Mouse (Mus musculus) cerebellum, adult 18-20 months (tissue): Measurements from ENCODE around the gene Ccdc130.
"Not testable (repeated sequence)": the region's sequence is repeated elsewhere in the genome, so short reads cannot be mapped to it uniquely, and the experiment has no call there.

ENCODE experiments used
- DNase-seq, 2 experiments: peaks; one replicate each; pipeline ENCODE4 v3.0.0; 2021

Ccdc130 gene

DNA sequence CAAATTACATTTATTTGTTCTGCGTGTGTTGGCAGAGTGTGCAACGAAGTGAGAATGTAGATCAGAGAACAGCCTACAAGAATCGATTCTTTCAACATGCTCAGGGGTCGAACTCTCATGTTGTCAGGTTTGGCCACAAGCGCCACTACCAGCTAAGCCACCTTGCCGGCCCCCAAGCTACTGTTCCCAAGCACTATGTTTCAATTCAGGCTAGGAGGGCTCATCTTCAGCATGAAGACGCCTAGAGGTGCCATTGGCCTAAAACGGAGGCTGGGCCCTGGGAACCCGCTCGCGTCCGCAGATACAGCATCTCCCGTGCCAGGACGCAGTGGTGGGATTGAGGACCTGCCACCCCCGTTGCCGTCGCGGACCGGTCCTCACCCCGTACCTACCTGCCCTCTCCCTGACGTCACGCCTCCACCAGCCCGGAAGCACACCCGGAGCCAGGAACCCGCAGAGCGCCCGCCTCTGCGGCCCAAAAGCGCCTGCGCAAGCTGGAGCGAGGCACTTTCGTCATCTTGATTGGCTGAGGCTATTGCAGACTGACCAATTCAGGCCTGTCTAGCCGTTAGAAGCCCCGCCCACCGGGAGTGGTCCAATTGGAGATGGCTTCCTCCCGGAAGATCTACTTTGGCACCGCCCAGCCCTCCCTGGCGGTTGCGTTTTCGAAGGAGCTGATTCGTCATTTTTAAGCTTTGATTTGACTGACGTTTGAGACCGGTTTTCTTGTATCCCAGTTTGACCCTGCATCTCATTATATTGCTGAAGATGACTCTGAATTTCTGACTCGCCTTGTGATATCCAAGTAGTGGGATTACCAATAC lies at the start of gene Ccdc130:
TSS of gene Ccdc130 (minus strand) at position 431 of the 824 bp plus-strand sequence.
- DNase-seq = peak; percentile 100

DNA sequence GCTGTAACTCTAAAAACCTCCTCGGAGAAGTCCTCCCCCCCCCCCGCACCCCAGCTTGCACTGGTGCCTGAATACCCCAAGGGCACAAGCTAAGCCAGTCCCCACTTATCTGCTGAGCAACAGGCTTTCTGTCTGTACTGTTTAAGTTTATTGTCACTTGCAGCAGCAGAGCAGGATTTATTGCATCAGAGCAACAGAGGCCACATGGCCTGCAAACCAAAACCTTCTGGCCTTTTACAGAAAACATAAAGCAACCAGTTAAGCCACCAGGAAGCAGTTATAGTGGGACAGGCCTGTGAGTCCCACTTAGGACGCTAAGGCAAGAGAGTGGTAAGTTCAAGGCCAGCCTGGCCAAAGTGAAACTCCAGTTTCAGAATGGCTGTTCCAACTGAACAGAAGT lies 38.2 kb upstream of the Ccdc130 start:
- DNase-seq = no peak

DNA sequence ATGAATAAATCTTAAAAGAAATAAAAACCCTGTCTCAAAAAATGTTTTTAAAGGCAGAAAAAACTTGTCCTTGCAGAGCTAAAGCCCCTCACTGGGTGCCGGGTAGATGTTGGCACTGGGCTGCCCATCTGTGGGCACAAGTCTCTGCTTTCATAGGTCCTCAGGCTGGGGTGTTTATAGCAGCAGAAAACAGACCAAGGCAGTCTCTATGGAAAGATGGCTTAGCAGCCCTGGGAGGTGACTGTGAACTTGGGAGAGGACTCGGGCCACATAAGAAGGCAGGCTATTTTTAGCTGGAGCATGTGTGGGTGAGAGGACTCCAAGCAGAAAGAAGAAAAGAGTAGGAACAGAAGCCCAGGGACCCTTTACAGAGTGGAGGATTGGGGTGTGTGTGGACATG lies 33.8 kb upstream of the Ccdc130 start:
- DNase-seq = no peak

DNA sequence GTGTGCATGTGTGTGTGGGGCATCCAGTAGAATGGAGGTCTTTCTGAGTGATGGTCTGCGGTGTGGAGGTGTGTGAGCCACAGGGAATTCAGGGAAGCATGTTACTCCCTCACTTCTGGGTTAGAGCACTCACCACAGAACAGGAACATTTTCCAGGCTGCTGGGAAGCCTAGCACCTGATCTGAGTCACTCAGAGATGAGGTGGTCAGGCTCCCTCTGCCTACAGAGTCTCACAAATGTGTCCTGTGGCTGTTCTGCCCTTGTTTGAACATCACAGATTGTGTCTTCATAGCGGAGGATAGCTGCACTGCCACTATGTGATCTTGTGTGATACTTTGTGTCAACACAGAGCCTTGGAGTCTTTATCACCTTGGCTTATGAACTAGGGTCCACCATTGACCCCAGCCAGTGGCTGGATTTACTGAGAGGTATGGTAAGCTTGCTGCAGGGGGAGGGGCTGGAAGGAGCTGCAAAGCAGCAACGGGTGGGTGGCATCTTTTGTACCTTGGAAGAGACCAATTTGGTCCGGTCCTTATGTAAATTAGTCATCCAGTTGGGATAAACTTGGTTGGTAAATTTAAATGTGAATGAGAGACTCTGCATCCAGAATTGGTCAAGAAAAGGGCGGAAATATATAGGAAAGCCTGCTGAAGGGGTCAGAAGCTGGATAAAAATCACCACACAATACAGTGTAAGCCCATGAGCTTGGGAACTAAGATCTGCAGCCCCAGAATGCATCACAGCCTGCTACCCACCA lies 27.0 kb upstream of the Ccdc130 start:
- DNase-seq = no peak

DNA sequence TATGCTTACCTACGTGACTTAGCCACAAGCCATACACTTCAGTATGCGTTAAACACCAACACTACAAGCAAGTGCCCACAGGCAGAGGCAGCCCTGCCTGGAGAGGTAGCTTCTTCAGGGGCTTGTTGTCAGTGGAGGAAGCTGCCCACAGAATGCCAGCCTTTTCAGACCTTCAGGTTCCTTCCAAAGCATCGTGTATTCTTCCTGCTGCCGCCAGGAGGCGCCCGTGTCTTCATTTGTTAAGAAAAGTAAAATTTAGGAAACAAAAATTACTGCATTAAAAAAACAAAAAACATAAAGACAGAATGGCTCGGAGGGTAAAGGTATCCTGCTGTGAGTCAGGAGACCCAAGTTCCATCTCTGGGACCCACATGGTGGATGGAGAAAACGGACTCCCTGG lies 21.5 kb upstream of the Ccdc130 start:
- peak; percentile 69 to 89 for DNase-seq

DNA sequence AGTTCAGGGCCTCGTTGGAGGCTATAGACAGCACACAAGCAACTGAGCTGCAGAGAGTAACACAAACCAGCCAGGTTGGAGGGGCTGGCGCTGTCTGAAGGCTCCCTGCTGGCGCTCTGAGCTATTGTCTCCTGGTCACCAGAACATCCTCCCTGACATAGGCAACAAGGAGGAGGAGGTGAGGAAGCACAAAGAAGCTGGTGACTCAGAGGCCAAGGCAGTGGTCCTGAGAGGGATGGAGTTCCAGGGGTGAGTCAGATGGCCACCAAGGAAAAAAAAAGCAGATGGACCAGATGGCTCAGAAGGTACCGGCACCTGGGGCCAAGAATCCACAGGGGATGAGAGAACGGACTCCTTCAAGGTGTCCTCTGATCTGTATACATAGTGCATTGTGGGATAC lies 20.9 kb upstream of the Ccdc130 start:
- peak; percentile 68 to 69 for DNase-seq

DNA sequence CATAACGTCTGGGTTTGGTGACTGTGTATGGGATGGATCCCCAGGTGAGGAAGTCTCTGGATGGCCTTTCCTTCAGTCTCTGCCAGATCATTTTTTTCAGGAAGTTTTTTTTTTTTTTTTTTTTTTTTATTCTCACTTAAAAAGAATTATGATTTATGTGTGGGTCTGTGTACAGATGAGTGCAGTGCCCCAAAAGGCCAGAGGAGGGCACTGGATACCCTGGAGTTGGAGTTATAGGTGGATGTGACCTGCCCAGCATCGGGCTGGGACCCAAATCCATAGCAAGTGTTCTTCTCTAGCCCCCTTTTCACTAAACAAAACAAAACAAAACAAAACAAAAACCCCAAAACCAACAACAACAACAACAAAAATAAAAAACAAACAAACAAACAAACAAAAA lies 18.7 kb upstream of the Ccdc130 start:
- DNase-seq = peak; percentile 52 to 53

DNA sequence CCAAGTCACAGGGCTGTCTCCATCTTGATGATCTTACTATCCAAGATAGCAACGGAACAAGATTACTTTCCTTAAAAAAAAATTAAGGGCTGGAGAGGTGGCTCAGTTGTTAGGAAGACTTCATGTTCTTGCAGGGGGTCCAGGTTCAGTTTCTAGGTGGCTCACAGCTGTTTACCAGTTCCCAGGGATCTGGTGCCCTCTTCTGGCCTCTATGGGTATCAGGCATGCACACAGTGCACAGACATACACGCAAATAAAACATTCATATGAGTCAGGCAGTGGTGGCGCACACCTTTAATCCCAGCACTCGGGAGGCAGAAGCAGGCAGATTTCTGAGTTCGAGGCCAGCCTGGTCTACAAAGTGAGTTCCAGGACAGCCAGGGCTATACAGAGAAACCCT lies 15.5 kb upstream of the Ccdc130 start:
- not testable (repeated sequence) for DNase-seq

DNA sequence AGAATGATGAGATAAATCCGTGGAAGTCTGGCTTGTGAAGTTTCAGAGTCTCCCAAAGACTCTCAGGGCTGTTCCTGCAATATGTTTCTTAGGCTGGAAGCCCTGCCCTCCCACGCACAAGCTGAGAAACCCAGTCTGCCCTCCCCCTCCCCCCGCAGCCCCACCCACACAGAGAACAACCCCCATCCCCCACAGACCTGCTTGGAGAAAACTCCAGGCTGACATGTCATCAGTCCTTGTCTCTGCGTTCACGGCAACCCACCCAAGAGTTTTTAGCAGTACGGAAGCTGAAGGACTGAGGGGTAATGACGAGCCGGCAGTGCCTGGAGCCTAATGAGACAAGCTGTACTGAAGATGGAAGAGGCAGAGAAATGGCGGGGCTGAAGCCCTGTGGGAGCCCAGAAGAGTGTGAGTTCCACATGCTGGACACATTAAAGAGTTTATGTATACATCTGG lies 14.5 kb upstream of the Ccdc130 start:
- DNase-seq = no peak

DNA sequence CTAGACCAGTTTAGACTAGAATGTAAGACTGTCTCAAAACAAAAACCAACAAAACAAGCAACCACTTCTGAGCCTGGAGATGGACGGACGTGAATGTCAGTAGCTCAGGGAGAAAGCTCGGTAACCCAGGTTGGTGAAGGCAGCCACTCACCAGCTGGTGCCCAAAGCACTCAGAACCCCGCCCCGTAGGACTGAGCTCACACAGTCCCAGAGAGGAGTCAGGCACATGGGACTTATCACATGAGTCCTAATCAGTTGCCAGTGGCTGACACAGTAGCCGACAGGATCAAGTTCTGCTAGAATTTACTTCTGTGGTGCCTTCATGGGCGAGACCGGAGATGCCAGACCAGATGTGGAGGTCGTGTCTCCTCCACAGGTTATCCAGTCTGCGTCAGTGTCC lies 10.6 kb upstream of the Ccdc130 start:
- DNase-seq = no peak

DNA sequence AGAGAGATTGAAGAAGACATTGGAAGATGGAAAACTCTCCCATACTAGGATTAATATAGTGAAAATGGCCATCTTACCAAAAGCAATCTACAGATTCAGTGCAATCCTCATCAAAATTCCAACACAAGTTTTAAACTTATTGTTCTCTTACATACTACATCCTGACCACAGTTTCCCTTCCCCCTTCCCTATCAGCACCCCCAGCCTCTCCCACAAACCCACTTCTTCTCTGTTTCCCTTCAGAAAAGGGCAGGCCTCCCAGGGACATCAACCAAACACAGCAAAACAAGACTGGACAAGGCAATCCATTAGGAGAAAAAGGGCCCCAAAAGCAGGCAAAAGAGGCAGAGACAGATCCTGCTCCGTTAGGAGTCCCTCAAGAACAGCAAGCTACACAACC lies 6.3 kb upstream of the Ccdc130 start:
- DNase-seq = no peak

DNA sequence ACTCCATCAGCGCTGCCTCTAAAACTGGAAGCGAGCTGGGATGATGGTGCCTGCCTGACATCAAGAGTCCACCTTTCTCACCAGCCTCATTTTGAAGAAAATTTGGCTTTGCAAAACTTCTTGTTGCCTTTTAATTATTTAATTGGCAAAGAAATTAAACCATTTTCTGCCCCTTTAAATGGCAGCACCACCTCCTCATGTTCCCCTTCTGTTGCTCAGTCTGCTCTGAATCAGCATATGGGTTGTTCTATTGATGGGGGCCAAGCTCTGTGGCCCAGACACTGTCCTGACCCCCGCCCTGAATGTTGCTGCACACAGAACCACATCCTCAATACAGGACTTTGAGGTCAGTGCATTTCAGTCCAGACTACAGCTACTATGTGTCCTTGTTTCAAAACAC lies 3.8 kb upstream of the Ccdc130 start:
- DNase-seq = no peak

DNA sequence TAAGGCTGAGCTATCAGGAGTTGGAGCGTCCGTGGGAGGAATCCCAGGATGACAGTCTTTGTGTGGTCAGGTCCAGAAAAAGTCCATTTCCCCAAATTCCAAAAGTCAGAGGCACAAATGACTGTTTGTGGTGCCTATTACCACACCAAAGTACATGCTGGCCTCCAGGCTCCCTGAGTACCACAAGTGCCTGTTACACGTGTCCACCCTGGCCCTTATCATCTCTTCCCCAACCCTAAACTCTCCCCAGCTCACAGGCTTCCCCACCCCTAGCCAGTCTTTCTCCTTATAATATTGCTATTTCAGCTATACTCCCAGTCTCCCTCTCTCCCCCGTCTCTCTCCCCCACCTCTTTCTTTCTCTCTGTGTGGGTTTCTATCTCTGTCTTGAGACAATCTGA lies 2.1 kb upstream of the Ccdc130 start:
- no peak for DNase-seq

DNA sequence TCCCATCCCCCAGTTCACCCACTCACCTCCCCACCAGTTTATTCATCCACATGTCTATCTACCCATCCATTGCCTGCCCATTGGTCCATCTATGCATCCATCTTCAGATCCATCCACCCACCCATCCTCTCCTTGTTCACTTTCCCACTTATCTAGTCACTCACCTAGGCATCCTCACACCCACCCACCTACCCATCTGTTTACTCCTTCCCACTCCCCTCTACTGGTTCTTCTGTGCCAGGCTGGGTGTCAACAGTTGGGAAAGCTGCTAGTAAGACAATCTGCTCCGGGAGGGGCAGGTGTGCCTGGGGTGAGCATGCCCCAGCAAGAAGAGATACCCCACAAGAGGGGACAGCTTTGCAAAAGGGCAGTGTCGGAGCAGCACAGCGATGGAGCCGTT lies 9.1 kb downstream of the Ccdc130 start:
- DNase-seq = no peak

DNA sequence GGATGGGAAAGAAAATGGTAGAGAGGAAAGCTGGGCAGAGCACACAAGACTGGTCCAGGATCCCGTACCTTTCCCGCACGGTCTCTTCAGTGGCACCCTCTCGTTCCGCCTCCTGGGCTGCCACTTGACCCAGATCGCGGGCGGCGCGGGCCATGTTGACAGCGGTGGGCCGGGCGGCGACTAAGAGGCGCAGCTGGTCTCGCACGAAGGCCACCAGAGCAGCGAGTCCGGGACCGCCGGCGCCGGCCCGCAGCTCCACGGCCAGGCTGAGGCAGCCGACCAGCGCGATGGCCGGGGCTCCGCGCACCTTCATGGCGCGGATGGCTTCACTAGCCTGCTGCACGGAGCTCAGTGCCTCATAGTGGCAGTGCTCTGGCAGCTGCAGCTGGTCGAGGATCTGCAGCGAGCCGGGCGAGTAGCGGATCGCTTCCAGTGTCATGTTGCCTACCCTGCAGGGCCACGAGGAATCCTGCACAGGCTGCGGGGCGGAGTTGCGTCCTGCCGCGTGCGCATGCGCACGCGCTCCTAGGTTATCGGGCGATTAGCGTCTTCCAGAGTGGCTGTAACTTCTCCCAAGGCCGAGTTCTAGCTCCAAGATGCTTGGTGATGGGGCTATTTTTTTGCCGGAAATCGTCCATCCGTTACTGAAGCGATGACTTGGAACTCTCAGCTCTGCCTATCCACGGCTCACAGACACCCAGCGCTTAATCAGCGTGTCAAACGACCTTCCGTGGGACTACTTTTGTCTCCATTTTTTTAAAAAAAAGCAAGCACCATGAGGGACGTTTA lies 13.2 kb downstream of the Ccdc130 start, which contains the start of gene Mri1:
TSS of gene Mri1 (minus strand) at position 505 of the 789 bp plus-strand sequence.
- peak; percentile 81 to 83 for DNase-seq

DNA sequence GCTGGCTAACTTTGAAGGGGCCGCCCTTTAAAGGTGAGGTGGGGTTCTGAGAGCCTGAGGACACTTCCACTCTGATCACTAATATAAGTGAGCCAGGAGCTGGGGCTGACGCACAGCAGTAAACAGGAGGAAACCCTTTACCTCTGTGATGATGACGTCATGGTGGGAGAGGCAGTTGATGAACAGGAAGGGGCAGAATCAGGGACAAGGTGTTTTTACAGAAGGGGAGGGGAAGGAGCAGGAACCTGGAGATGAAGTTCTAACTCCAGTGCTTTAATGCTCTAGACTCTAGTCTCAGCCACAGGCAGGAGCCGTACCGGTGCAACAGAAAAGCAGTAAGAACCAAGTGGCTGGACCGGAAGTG lies 13.7 kb downstream of the Ccdc130 start:
- peak in 1 of 2 experiments; percentile 30 for DNase-seq

DNA sequence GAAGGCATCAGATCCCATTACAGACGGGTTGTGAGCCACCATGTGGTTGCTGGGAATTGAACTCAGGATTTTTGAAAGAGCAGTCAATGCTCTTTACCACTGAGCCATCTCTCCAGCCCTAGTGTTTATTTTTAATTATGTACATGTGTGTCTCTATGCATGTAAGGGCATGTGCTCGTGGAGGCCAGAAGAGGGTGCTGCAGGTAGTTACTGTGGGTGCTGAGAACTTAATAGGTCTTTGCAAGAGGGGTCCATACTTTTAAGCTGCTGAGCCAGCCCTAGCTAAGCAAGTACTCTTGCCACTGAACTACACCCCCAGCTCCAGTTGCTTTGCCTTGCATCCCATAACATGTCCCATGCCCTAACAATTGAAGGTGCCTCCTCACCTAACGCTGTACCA lies 14.3 kb downstream of the Ccdc130 start:
- DNase-seq = no peak

DNA sequence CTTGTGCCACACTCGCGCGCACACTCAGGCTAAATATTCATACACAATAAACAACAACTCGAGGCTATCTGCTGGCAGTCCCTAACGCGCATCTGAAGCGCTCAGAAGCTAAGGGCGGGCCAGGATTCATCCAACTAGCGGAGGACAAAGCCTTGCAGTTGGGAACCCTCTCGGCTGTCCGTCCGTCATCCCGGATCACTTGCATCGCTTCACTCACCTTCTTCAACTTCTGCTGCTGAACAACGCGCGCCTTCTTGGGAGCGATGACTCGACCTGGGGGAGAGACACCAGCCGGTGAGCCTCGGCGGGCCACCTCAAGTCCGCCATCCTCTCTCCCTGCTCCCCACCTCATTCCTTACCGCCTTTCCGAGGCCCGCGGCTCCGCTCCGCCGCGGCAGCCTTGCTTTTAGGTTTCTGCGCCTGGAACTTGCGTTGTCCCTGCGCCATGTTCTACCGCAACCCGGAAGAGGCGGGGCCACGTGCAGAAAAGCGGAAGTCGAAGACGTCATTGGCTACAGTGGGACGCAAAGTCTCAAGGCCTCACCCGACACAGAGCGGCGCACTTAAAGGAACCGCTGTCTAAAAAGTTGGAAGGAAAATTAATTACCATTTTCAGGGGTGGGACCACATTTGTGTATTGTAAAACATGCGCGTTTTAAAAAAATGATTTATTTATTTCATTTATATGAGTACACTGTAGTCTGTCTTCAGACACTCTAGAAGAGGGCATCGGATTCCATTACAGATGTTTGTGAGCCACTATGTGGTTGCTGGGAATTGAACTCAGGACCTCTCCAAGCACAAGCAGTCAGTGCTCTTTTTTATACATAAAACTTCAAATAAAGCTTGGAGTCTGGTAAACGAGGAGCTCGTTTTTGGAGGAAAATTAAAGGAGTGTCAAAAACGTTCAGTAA lies 20.7 kb downstream of the Ccdc130 start, which contains the start of gene D8Ertd738e:
TSS of gene D8Ertd738e (minus strand) at position 463 of the 914 bp plus-strand sequence.
- peak; percentile 88 for DNase-seq

DNA sequence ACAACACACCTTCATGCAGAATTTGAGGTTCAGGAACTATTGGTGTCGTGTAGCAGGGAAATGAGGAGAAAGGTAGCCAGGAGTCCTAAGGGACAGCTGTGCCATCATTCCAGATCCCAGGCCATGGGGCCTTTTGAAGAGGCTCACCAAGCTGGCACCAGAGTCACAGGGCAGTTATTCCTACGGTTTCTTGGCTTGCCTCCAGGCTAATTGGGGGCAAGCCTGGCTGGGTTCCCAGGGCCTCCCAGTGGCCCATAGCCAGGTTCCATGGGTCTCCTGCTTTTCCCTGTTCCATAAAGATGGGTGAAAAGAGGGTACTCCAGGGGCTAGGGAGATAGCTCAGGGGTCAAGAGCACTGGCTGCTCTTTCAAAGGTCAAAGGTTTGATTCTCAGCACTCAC lies 28.4 kb downstream of the Ccdc130 start:
- DNase-seq = no peak

DNA sequence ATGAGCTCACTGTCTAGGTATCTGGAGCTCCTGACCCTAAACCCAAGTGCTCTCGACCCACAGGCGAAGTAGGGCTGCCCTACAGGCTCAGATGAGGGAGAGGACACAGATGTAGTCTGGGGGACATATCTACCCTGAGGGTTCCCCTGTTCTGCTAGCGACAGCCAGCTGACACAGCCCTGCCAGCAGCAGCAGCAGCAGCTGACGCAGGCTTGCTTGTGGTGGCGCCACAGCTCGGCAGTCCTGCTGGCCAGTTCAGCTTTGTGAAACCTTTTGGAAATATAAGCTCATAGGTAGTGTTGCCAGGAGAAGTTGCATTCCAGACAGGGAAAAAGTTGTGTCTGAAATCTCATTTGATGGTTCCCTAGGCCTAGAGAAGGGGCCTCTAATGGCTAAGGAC lies 29.0 kb downstream of the Ccdc130 start:
- DNase-seq = no peak

DNA sequence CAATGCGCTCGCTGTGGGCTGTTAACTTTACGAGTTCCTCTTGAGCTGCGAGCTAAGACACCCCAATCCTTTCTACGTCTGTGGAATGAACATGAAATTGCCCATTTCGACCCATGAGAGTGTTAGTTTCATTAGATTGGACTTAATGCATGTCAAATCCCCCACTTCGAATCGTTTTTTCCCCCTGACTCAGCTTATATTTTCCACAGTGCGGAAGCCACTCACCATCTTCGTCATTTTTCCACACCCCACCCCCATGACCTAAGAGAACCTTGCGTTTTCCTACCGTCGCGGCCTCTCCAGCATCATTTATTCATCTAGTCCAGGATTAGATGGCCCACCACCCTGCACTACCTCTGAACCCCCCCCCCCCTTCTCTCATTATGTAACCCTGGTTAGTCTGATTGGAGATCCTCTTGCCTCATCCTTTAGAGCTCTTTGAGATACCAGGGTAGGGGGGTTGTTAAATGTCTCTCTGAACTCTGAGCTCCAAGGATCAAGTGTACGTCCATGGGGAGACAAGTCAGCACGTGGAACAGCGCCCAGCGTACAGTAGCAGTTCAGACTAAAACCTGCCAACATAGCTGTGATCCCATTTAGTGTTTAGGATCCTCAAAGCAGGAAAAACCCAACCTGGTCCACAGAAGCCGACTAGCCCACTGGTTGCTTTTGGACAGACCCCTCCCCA lies 32.5 kb downstream of the Ccdc130 start:
- no peak for DNase-seq
